Mouse (Mus musculus) olfactory bulb, adult 2 months (tissue): ENCODE measurements around the gene Pde4a. TPM values are rescaled to one million over a fixed set of nuclear protein-coding genes. Genes with fewer than 3 reads are reported as not detected.
A peak's percentile ranks its signal among the peaks of the same experiment; 100 is the strongest.

Experiments
- H3K27ac ChIP-seq: fragments of 200-500 bp; 2 replicates; pipeline ENCODE4 v1.5.1; 2012; ENCODE audit warnings: low read depth, low read length; ENCODE audit not compliant: insufficient read depth
- H3K4me1 ChIP-seq: fragments of 200-500 bp; 2 replicates; pipeline ENCODE4 v1.6.1; 2012; ENCODE audit warnings: low read length; ENCODE audit not compliant: control insufficient read depth, insufficient read depth
- H3K4me3 ChIP-seq: fragments of 200-500 bp; 2 replicates; pipeline ENCODE4 v1.5.1; 2012; ENCODE audit warnings: mild to moderate bottlenecking, low read depth, low read length, moderate library complexity; ENCODE audit not compliant: insufficient read depth
- CTCF ChIP-seq: fragments of 200-500 bp; IDR thresholded peaks from 2 replicates; pipeline ENCODE4 v1.5.1; 2012; ENCODE audit warnings: low read depth, mild to moderate bottlenecking, low read length, moderate library complexity; ENCODE audit not compliant: insufficient read depth
- POLR2A ChIP-seq: fragments of 200-500 bp; IDR thresholded peaks from 2 replicates; pipeline ENCODE4 v1.6.1; 2012; ENCODE audit warnings: mild to moderate bottlenecking, low read depth, low read length, moderate library complexity; ENCODE audit not compliant: insufficient read depth
- WGBS: fragments of 180-500 bp; shearing (Covaris S2); methylation state at CpG from one replicate; pipeline ENCODE4 v1.1.7; 2018; 5-methylcytosine and 5-hydroxymethylcytosine counted together
- polyA plus RNA-seq: library from polyadenylated mRNA; stranded (reverse); fragments of >200 nt; gene quantifications from 2 replicates; pipeline ENCODE4 v1.2.4, GENCODE M21; 2012; ENCODE audit warnings: low replicate concordance; ENCODE audit not compliant: missing spikeins, insufficient read depth, insufficient read length

The Pde4a gene
- not detected in 2 replicates for polyA plus RNA-seq

- peak within 1 kb of the TSS; percentile 96 for H3K4me3 ChIP-seq
- WGBS = under 1% methylated on average over 78 of the region's 86 CpGs
- peaks cover 44% of the 10 kb centered on the region for H3K4me1 ChIP-seq
- H3K27ac ChIP-seq = peak within 1 kb of the TSS; percentile 97
- TF ChIP-seq POLR2A (peak; percentile 74), CTCF (no peak)
These were observed at the start of gene Pde4a for GRCm38 (mm10) chr9:21165041-21165951. Pde4a (plus strand) TSS chr9:21165714.

DNA sequence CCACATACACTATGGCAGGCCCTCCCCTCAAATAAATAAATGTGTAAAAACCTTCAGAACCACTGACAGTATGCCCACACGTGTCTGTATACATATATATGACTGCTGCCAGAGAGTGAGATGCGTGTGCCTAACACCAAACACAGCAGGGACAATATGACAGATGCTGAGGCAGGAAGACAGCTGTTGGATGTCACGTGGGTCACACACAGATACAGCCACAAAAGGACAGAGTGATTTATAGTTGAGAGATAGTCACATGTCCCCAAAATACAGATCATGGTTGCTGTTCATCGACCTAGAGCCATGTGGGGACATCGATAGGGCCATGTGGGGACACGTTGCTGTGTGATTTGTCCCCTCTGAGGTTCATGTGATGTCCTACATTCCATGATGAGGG lies 48.4 kb upstream of the Pde4a start:
- H3K4me1 ChIP-seq = no peaks in the 10 kb centered on the region

GRCm38 (mm10) chr9:21121483-21121882 lies 44.0 kb upstream of the Pde4a start:
- WGBS = 90% methylated on average over 16 of the region's 16 CpGs
- H3K27ac ChIP-seq = no peak overlapping the region
- H3K4me3 ChIP-seq = no peak overlapping the region
- TF ChIP-seq POLR2A (no peak), CTCF (no peak)
- H3K4me1 ChIP-seq = no peaks in the 10 kb centered on the region

More for the DNA sequence above, 48.4 kb upstream of the Pde4a start:
- 86% methylated on average over 6 of the region's 6 CpGs for WGBS
- no peak for TF ChIP-seq CTCF
- no peak for TF ChIP-seq POLR2A
- no peak overlapping the region for H3K4me3 ChIP-seq
- H3K27ac ChIP-seq = no peak overlapping the region

DNA sequence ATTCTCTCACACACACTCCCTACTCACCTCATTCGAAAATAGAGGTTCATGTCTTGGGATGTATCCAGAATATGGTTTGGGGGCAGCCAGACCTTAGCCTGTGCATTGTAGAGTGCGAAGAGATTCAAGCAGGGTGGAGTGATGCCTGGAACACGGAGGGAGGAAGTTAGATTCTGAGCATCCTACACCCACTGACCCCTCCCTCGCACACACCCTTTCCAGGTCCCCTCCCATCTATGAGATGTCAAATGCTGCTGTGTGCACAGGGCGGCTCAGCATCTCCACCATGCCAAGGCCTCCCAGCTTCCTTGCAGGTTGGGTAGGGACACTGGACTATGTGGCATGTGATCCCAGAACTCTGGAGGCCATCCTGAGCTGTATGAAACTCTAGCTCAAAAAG lies 40.7 kb upstream of the Pde4a start:
- WGBS = 81% methylated on average over 5 of the region's 5 CpGs

GRCm38 (mm10) chr9:21125502-21126258 lies 39.8 kb upstream of the Pde4a start:
- TF ChIP-seq CTCF (no peak), POLR2A (no peak)
- 90% methylated on average over 9 of the region's 9 CpGs for WGBS
- Histone ChIP-seq H3K4me3 (no peak overlapping the region), H3K27ac (no peak overlapping the region), H3K4me1 (no peaks in the 10 kb centered on the region)

More for the DNA sequence above, 40.7 kb upstream of the Pde4a start:
- no peak overlapping the region for H3K27ac ChIP-seq
- H3K4me3 ChIP-seq = no peak overlapping the region
- TF ChIP-seq POLR2A (no peak), CTCF (no peak)
- no peaks in the 10 kb centered on the region for H3K4me1 ChIP-seq

DNA sequence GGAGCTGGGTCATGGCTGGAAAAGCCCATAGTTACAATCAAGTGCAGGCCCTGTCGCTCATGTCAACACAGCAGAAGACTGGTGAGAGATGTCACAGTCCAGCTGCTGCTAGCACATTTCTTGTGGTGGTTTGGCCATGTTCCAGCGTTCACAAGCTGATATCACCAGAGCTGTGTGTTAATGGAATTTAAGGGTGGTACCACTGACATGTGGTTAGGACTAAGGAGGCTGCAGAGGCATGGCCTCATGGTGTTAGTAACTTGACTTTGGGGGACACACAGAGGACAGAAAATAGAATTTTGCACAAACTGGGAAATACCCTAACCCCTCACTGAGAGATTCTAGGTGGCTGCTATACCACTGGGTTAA lies 39.3 kb upstream of the Pde4a start:
- no peak for TF ChIP-seq POLR2A
- 74% methylated on average over 2 of the region's 2 CpGs for WGBS
- Histone ChIP-seq H3K4me1 (no peaks in the 10 kb centered on the region), H3K4me3 (no peak overlapping the region), H3K27ac (no peak overlapping the region)

GRCm38 (mm10) chr9:21131059-21131956 lies 34.2 kb upstream of the Pde4a start, which contains the start of gene Tyk2:
Tyk2 (minus strand) TSS chr9:21131243.
- 5% methylated on average over 37 of the region's 37 CpGs for WGBS
- Histone ChIP-seq H3K4me3 (peak within 1 kb of the TSS; percentile 71), H3K27ac (no peak within 1 kb of the TSS), H3K4me1 (peaks cover 11% of the 10 kb centered on the region)
- TF ChIP-seq POLR2A (peak; percentile 32; the same call in 1 of the 2 replicates), CTCF (no peak)

GRCm38 (mm10) chr9:21132102-21132775 lies 33.3 kb upstream of the Pde4a start:
- 78% methylated on average over 12 of the region's 12 CpGs for WGBS
- TF ChIP-seq POLR2A (no peak), CTCF (no peak)
- Histone ChIP-seq H3K4me3 (no peak overlapping the region), H3K4me1 (peaks cover 11% of the 10 kb centered on the region), H3K27ac (no peak overlapping the region)
